Mouse (Mus musculus): ENCODE results near the gene Olfr643. TPM values are rescaled to one million over a fixed set of nuclear protein-coding genes. Genes with fewer than 3 reads are reported as not detected.

Olfr643 gene
- total and polyA plus RNA-seq, 2 experiments from 2014 or later, result not detected

GRCm38 (mm10) chr7:104035145-104035544, 102.1 kb downstream of the Olfr643 start, which contains the start of gene Olfr641:
TSS of gene Olfr641 (plus strand) at chr7:104035445.
- Histone ChIP-seq H3K9ac (replicated peaks; ENCODE audit: low read length, poor library complexity, severe bottlenecking) (no peak within 1 kb of the TSS), H3K4me2 (ENCODE audit: low read depth, low read length, poor library complexity, severe bottlenecking) (no peak within 1 kb of the TSS), H3K4me1 (ENCODE audit: insufficient read depth, low read length) (no peaks in the 10 kb centered on the region), H3K9me3 (ENCODE audit: low read length) (no peaks in the 10 kb centered on the region), H3K27me3 (ENCODE audit: insufficient read depth, low read length) (no peaks in the 10 kb centered on the region), H3K36me3 (ENCODE audit: insufficient read depth, low read length) (no peaks in the 10 kb centered on the region), H3K4me3 (ENCODE audit: low read depth, low read length) (no peak within 1 kb of the TSS), H3K27ac (ENCODE audit: low read depth, low read length) (no peak within 1 kb of the TSS)
- WGBS, result 63% methylated on average over 1 of the region's 1 CpGs
- no peak for TF ChIP-seq CTCF (IDR thresholded peaks at IDR 0.05)
- ATAC-seq (ENCODE audit: low FRiP score), result no peak
- DNase-seq (ENCODE audit: low spot score), result no peak

GRCm38 (mm10) chr7:104026978-104027377, 110.2 kb downstream of the Olfr643 start:
- H3K4me1 ChIP-seq (ENCODE audit: insufficient read depth, low read length), result no peaks in the 10 kb centered on the region
- H3K9me3 ChIP-seq (ENCODE audit: low read length), result no peaks in the 10 kb centered on the region
- no peak overlapping the region for H3K9ac ChIP-seq (replicated peaks; ENCODE audit: low read length, poor library complexity, severe bottlenecking)
- no peak overlapping the region for H3K4me2 ChIP-seq (ENCODE audit: low read depth, low read length, poor library complexity, severe bottlenecking)
- ATAC-seq (ENCODE audit: low FRiP score), result no peak
- H3K4me3 ChIP-seq (ENCODE audit: low read depth, low read length), result no peak overlapping the region
- no peaks in the 10 kb centered on the region for H3K36me3 ChIP-seq (ENCODE audit: insufficient read depth, low read length)
- no peak for DNase-seq (ENCODE audit: low spot score)
- H3K27me3 ChIP-seq (ENCODE audit: insufficient read depth, low read length), result no peaks in the 10 kb centered on the region
- WGBS, result 77% methylated on average over 3 of the region's 3 CpGs
- H3K27ac ChIP-seq (ENCODE audit: low read depth, low read length), result no peak overlapping the region
- no peak for TF ChIP-seq CTCF (IDR thresholded peaks at IDR 0.05)

GRCm38 (mm10) chr7:104025473-104025872, 111.7 kb downstream of the Olfr643 start, which contains the start of gene Olfr640:
TSS of gene Olfr640 (minus strand) at chr7:104025573.
- 79% methylated on average over 6 of the region's 6 CpGs for WGBS
- no peak within 1 kb of the TSS for H3K4me2 ChIP-seq (ENCODE audit: low read depth, low read length, poor library complexity, severe bottlenecking)
- no peaks in the 10 kb centered on the region for H3K27me3 ChIP-seq (ENCODE audit: insufficient read depth, low read length)
- ATAC-seq (ENCODE audit: low FRiP score), result no peak
- no peak within 1 kb of the TSS for H3K9ac ChIP-seq (replicated peaks; ENCODE audit: low read length, poor library complexity, severe bottlenecking)
- H3K4me1 ChIP-seq (ENCODE audit: insufficient read depth, low read length), result no peaks in the 10 kb centered on the region
- no peak within 1 kb of the TSS for H3K4me3 ChIP-seq (ENCODE audit: low read depth, low read length)
- H3K27ac ChIP-seq (ENCODE audit: low read depth, low read length), result no peak within 1 kb of the TSS
- H3K9me3 ChIP-seq (ENCODE audit: low read length), result no peaks in the 10 kb centered on the region
- H3K36me3 ChIP-seq (ENCODE audit: insufficient read depth, low read length), result no peaks in the 10 kb centered on the region
- no peak for TF ChIP-seq CTCF (IDR thresholded peaks at IDR 0.05)
- DNase-seq (ENCODE audit: low spot score), result no peak

GRCm38 (mm10) chr7:104021651-104022050, 115.6 kb downstream of the Olfr643 start:
- ATAC-seq (ENCODE audit: low FRiP score) (no peak), DNase-seq (ENCODE audit: low spot score) (no peak)
- Histone ChIP-seq H3K9me3 (ENCODE audit: low read length) (no peaks in the 10 kb centered on the region), H3K4me2 (ENCODE audit: low read depth, low read length, poor library complexity, severe bottlenecking) (no peak overlapping the region), H3K27me3 (ENCODE audit: insufficient read depth, low read length) (no peaks in the 10 kb centered on the region), H3K9ac (replicated peaks; ENCODE audit: low read length, poor library complexity, severe bottlenecking) (no peak overlapping the region), H3K36me3 (ENCODE audit: insufficient read depth, low read length) (no peaks in the 10 kb centered on the region), H3K4me3 (ENCODE audit: low read depth, low read length) (no peak overlapping the region), H3K4me1 (ENCODE audit: insufficient read depth, low read length) (no peaks in the 10 kb centered on the region), H3K27ac (ENCODE audit: low read depth, low read length) (no peak overlapping the region)
- TF ChIP-seq CTCF (IDR thresholded peaks at IDR 0.05), result no peak
- WGBS, result 90% methylated on average over 6 of the region's 6 CpGs

GRCm38 (mm10) chr7:104018953-104019352, 118.3 kb downstream of the Olfr643 start:
- WGBS, result 96% methylated on average over 1 of the region's 1 CpGs
- Histone ChIP-seq H3K27ac (ENCODE audit: low read depth, low read length) (no peak overlapping the region), H3K4me2 (ENCODE audit: low read depth, low read length, poor library complexity, severe bottlenecking) (no peak overlapping the region), H3K4me3 (ENCODE audit: low read depth, low read length) (no peak overlapping the region), H3K9me3 (ENCODE audit: low read length) (no peaks in the 10 kb centered on the region), H3K27me3 (ENCODE audit: insufficient read depth, low read length) (no peaks in the 10 kb centered on the region), H3K4me1 (ENCODE audit: insufficient read depth, low read length) (no peaks in the 10 kb centered on the region), H3K36me3 (ENCODE audit: insufficient read depth, low read length) (no peaks in the 10 kb centered on the region), H3K9ac (replicated peaks; ENCODE audit: low read length, poor library complexity, severe bottlenecking) (no peak overlapping the region)
- no peak for TF ChIP-seq CTCF (IDR thresholded peaks at IDR 0.05)
- ATAC-seq (ENCODE audit: low FRiP score) (no peak), DNase-seq (ENCODE audit: low spot score) (no peak)

- no peaks in the 10 kb centered on the region for H3K27me3 ChIP-seq (ENCODE audit: insufficient read depth, low read length)
- no peaks in the 10 kb centered on the region for H3K4me1 ChIP-seq (ENCODE audit: insufficient read depth, low read length)
- H3K4me2 ChIP-seq (ENCODE audit: low read depth, low read length, poor library complexity, severe bottlenecking), result no peak within 1 kb of the TSS
- no peak within 1 kb of the TSS for H3K4me3 ChIP-seq (ENCODE audit: low read depth, low read length)
- ATAC-seq (ENCODE audit: low FRiP score) (no peak), DNase-seq (ENCODE audit: low spot score) (no peak)
- no peak within 1 kb of the TSS for H3K27ac ChIP-seq (ENCODE audit: low read depth, low read length)
- TF ChIP-seq CTCF (IDR thresholded peaks at IDR 0.05), result no peak
- H3K9me3 ChIP-seq (ENCODE audit: low read length), result no peaks in the 10 kb centered on the region
- H3K9ac ChIP-seq (replicated peaks; ENCODE audit: low read length, poor library complexity, severe bottlenecking), result no peak within 1 kb of the TSS
- no peaks in the 10 kb centered on the region for H3K36me3 ChIP-seq (ENCODE audit: insufficient read depth, low read length)
Measured at GRCm38 (mm10) chr7:104017203-104017602, 120.0 kb downstream of the Olfr643 start, which contains the start of gene Olfr639. TSS of gene Olfr639 (minus strand) at chr7:104017303.
